Mouse (Mus musculus) heart, postnatal 14 days (tissue): Measurements from ENCODE around the gene Lmbr1l. TPM values are rescaled to one million over a fixed set of nuclear protein-coding genes. Genes with fewer than 3 reads are reported as not detected.
A peak's percentile ranks its signal among the peaks of the same experiment; 100 is the strongest.

ENCODE experiments used
- DNase-seq, 2 experiments: peaks; one replicate each; pipeline ENCODE4 v3.0.0; 2021 to 2022
- intact Hi-C: fragments of 180-260 bp; cut with DNase I; formaldehyde crosslinking; loops from one replicate; pipeline ENCODE4 v1.15.1; 2025
- total RNA-seq, 2 experiments: library from RNA; stranded (reverse); gene quantifications; 2 replicates each; pipeline ENCODE4 v1.2.3; 2021

Gene Lmbr1l
- total RNA-seq, 2 experiments from 2014 or later: 13.6 to 13.7 TPM

DNA sequence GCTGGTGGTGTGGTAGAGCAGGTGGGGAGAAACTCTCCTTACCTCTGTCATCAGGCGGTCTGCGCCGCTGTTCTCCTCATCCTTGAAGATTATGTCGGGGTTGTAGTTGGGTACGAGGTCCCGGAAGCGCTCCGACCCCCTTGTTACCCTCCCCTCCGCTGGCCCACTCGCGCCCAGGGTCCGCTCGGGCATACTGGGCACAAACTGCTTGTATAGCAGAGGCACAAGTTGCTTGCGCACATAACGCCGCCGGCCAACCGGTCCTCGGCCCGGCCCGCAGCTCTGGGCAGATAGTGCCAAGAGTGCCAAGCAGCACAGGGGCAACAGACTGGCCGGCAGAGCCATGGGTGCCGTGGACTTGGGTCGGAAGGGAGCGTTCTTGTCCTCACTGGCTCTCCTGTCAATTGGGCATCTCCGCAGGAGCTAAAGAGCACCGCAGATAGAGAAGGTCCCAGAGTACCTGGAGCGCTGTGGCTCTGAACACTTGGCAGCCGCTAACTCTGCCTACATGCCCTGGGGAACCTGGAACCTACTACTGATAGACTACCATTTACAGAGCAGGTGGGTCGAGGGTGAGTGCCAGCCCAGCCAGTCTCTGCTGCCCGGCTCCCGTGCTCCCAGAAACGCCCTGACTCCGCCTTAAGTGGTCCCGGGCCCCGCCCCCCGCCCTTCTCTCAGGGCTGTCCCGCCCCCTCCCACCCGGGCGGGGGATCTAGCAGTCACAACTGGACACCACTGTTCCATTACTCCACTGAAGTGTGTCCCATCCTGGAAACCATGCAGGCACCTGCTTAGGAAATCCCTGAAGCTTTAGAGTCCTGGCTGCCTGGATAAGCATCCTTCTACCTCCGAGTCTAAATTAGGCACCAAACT, 19.9 kb downstream of the Lmbr1l start, which contains the start of gene Dhh:
Gene Dhh, minus strand, starts transcription at position 613 of the 873 bp plus-strand sequence.
- intact Hi-C loops: no loop called here
- peak in 1 of 2 experiments; percentile 21 for DNase-seq

DNA sequence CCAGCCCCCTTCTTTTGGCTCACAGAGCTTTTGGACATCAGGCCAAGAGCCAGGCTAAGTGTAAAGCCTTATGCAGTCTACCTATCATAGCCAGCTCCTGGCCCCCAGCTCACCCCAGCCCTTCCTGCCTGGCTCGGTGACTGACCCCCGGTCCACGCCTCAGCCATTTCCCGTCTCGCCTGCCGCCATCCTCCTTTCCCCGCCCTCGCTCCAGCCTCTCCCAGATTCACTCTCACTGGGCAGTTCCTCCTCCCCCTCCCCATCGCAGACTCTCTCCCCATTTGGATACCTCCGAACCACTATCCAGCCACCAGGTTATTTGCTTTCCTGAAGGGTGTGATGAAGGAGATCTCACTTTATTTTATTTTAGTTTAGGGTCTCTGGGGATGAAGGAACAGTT, 20.5 kb downstream of the Lmbr1l start:
- peak; percentile 48 to 50 for DNase-seq
- intact Hi-C loops: no loop called here

DNA sequence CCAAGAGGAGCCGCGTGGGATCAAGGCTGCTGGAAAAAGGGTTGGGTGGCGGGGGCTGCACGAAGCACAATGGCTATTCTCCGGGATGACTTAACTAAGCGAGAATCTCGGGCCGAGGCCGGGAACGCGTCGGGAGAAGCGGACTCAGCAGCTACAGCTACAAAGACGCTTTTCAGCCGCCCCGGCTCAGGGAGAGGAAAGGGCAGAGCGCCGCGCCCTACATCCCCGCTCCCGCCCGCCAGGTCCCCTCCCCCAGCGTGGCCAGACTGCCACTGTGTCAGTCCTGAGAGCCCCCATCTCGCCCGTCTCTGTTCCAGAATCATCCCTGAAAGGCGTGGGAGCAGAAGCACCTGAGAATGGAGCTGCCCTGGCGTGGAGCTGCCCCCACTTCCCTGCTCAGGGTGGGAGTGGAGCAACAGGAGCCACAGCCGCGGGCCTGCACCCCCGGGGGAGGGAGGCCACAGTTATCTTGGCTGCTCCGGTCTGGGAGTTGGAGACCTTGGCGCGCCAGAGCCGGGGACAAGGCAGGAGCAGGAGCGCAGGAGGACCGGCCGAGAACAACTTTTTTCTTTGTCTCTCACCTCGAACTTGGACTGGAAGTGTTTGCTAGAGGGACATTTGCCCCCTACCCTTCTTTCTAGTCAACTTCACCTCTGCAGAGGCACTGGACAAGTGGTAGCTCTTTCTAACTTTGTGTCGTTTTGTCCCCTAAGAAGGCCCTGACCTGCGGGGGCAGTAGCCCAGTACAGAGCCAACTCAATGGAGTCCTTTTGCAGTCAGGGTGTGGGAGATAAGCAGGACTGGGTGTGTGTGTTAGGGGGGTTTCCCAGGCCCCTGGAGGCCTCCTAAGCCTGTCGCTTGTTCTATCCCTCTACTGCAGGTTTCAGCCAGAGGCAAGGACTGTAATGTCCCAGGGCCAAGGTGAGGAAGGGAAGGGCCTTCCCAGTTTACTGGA, 22.1 kb downstream of the Lmbr1l start:
- intact Hi-C loops: no loop called here
- peak; percentile 49 to 58 for DNase-seq

DNA sequence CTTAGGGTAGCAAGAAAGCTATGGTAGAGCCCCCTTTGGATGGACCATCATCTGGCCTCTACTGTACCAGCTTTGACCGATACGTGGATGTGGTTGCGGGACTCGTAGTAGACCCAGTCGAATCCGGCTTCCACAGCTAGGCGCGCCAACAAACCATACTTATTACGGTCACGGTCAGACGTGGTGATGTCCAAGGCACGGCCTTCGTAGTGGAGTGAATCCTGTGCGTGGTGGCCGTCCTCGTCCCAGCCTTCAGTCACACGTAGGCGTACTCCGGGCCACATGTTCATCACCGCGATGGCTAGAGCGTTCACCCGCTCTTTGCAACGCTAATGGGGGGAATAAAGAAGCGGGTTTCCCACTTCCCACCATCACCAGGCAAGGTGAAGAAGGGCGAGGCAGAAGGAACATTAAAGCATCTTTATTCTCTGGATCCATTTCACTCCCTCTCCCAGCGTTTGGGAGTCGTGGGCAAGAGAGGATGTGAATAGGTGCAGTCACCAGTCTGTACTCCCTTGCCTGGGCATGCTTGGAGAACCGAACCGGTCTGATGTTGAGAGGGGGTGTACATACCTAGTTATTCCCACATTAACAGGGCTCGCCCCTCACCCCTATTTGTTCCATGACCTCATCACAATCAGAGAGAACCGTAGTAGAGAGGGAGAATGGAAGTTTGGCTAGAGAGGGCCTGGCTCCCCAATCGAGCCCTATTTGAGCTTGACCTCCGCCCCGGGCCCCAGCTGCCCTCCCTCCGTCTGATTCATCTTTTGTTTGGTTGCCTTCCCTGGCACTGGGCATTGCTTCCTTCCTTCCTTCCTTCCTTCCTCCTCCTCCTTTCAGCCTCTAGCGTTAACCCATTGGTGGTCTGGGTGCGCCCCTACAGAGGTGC, 23.0 kb downstream of the Lmbr1l start:
- intact Hi-C loops: no loop called here
- DNase-seq: no peak

DNA sequence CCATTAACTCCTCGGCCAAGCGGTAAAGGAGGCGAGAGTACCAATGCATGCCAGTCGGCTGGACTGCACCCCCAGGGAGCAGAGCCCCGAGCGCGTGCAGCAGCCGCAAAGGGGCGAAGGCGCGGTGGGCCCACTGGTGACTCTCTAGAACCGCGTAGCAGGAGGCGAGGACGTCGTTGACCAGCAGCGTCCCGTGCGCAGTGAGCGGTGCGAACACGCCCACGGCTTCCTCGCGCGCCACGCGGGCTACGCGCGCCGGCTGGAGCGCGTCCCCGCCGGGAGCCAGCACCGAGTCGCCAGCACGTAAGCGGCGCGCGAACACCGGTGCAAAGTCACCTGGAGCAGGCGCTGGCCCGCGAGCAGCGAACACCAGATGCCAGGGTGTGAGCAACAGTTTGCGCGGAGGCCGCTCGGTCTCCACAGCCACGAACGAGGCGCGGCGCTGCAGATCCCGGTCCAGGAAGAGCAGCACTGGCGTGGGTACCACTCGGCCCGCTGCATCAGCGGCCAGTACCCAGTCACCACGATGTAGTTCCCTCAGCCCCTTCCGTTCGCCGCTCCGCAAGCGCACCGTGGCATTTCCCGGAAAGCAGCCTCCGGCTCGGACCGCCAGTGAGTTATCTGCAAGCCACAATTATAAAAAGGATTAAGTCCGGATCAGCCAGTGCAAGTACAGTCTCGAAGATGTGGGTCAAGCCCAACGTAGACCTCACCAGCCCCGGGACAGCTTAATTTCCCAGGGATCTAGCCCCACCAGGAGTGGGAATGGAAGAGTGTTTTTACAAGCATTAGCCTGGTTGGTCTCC, 23.9 kb downstream of the Lmbr1l start, which contains the start of gene Rhebl1:
Gene Rhebl1, minus strand, starts transcription at position 601 of the 806 bp plus-strand sequence.
- intact Hi-C loops: no loop called here
- peak; percentile 48 to 55 for DNase-seq

DNA sequence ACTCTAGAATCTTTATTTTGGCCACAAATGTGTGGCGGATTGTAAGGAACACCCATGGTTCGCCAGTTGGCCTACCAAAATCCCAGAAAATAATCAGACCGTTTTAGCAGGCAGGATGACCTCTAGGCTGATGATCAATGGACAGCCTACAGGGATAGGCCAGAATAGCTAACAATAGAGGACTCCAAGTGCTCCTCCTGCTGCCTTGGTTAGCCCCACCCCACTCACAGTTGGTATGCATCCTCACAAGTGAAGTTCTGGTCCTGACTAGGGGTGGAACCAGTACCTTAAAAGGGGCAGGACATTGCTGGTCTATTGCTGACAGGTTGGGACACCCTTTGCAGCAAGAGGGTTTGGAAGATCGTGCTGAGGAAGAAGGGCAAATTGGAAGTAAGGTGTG, 25.0 kb downstream of the Lmbr1l start:
- intact Hi-C loops: no loop called here
- DNase-seq: no peak

DNA sequence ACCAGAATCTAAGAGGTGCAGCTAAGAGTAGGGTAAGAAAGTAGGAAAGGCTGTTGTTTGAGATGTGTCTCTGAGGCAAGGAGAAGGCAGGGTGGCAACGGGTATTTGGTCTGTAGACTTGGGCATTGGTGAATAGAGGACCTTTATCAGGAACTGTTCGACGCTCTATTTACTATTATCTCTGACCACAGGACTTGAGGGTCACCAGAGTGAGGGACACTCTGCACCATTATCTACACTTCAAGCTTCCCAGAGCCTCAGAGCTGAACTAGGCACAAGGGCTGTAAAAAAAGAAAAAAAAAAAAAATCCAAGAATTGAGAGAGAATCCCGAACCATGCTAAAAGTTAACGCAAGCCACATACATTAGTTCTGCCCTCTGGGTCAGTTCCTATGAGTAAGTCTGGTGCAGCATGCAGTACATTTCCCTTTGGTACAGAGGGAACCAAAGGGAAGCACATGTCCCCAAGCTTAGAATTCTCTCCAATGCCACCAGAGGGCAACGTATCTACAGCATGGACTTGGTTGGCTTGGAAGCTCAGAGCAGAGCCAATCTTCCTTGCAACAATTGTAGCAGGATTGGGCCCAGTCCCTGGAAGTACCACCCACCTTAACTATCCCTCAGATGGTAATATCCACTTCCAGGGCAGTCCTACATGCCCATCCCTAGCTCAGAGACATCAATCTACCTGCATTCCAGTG, 26.0 kb downstream of the Lmbr1l start:
- intact Hi-C loops: loop anchor here (1.0 kb wide), 2 partner anchors 36 to 102 kb away; no protein-coding TSS in a partner anchor
- peak; percentile 54 to 73 for DNase-seq

DNA sequence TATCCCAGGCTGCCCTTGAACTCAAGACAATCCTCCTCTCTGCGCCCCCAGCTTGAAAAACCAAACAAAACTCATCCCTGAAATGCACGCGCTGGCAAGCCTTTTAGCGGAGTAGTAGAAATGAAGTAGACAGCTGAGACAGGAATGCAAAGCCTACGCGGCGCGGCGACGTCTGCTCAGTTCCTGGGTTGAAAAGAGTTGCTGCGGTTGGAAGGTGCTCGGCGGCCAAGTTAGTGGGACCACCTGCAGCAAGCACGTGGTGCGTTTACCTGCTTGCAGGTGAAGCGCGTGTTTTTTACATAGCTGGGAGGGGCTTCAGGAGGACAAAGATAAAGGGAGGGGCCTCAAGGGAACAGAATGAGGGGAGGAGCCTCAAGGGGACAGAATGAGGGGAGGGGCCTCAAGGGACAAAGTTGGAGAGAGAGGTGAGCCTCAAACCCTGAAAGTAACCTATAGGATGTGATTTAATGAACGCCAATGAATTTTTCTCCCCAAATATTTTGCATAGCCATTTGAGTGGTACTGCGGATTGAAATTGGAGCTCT, 26.8 kb downstream of the Lmbr1l start:
- DNase-seq: no peak
- intact Hi-C loops: no loop called here

DNA sequence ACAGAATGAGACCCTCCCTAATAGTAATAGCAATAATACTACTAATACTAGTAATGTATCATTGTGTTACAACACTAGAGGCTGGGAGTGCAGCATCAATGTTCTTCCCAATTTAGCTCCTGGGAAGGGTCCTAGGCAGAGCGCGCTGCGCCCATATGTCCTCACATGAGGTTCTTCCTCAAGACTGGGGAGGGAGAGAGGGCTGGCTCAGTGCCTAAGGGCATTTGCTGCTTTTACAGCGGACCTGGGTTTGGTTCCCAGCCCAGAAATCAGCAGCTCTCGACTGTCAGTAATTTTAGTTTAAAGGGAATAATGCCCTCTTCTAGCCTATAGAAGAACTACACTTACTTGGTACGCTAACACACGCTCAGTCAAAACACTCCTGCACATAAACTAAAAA, 30.5 kb downstream of the Lmbr1l start:
- intact Hi-C loops: no loop called here

DNA sequence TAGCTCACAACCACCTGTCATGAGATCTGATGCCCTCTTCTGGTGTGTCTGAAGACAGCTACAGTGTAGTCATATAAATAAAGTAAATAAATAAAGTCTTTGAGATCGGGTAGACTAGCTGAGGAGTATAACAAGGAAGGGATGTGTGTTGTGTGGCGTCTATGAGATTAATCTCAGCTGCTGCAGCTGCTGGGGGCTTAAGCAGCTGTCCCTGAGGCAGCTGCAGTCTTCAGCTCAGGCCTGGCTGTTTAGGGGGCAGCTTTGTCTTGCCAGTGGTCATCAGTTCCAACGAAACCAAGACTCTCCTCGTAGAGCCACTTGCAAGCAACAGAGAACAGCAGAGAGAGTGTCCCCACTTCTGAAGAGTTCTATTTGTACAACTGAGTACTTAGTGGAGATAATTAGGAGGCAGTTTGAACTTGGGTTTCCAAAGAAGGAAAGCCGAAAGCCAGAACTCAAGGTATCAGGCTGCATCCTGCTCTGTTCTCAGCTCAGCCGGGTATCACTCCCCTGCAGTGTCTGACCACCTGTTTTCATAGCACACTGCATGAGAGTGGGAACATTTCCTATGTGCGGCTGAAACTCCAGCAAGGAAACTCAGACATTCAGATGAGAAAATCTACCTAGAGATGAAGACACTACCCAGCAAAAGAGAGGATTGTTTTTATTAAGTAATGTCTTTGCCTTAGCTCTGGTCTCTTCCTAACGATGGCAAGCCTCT, 31.2 kb downstream of the Lmbr1l start:
- intact Hi-C loops: no loop called here
- no peak for DNase-seq

More for the DNA sequence above, 30.5 kb downstream of the Lmbr1l start:
- no peak for DNase-seq

DNA sequence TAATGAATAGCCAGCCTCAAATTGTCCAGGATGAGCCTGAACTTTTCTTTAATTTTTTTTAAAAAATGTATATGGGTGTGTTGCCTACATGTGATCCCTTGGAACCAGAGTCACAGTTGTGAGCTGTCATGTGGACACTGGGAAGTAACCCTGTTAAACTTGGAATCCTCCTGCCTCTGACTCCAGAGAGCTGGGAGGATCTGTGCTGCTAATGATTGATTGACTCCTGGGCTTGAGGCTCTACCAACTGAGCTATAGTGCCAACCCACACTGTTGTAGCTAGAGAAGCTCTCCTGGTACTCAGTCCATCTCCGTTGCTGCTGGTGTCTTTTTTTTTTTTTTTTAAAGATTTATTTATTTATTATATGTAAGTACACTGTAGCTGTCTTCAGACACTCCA, 33.9 kb downstream of the Lmbr1l start:
- intact Hi-C loops: no loop called here
- no peak for DNase-seq

DNA sequence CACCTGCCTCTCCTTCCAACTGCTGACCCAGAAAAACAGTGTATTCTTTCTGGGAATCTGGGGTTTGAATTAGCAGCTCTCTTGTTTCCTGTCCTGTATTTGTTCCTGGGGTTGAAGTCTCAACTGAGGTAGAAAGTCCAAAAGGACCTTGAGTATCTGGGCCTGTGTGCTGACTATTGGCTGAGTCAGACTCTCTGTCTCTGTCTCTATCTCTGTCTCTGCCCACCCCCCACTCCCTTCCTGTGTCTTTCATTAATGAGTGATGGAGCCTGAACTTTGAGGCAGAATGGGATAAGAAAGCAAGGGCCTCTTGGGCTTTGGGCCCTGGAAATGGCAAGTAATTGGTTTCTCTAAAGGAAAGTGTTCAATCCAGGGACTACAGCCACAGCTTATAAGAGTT, 34.4 kb downstream of the Lmbr1l start:
- intact Hi-C loops: no loop called here

DNA sequence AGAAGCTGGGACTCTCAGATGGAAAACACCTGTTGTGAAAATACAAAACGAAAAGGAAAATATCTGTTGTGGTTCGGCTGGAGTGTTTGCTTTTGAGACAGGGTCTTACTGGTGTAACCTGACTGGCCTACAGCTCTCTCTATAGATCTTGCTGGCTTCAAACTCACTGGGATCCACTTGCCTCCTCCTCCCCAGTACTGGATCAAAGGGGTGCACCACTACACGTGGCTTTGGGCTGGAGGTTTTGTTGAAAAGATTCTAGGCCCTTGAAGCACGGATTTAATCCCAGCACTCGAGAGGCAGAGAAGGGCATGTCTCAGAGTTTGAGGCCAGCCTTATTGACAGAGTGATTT, 36.4 kb downstream of the Lmbr1l start:
- intact Hi-C loops: loop anchor here (2.0 kb wide), 1 partner anchor 47 kb away; no protein-coding TSS in a partner anchor
- DNase-seq: no peak

More for the DNA sequence above, 34.4 kb downstream of the Lmbr1l start:
- DNase-seq: no peak

DNA sequence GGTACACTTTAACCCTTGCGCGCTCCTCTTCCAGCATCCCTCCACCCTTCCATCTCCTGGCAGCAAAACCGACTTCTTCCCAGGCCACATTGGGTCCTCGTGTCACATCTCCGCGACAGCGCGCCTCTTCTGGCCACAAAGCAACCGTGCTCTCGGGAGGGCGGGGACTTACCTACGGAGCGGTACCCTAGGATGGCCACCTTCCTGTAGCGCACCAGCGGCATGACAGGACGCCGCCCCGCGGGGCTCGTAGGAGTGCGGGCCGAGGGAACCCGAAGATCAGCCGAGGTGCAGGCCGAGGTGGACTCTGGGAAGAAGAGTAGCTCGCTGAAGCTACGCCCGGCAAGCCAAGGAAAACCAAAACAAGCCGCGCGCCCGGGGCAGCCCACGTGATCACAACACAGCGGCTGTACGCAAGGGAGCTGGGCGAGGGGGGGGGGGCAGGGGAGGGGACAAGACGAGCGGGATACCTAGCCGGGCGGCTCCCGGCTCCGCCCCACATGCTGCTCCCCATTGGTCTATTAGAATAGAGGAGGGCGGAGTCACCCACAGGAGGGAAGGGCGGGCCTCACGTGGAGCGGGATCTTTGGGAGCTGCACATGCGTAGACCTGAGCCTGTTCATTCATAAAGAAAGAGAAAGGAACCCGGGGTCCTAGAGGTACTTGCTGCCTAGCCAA, 36.9 kb downstream of the Lmbr1l start:
- DNase-seq: peak; percentile 84 to 86
- intact Hi-C loops: loop anchor here (2.0 kb wide), 1 partner anchor 48 kb away; no protein-coding TSS in a partner anchor

DNA sequence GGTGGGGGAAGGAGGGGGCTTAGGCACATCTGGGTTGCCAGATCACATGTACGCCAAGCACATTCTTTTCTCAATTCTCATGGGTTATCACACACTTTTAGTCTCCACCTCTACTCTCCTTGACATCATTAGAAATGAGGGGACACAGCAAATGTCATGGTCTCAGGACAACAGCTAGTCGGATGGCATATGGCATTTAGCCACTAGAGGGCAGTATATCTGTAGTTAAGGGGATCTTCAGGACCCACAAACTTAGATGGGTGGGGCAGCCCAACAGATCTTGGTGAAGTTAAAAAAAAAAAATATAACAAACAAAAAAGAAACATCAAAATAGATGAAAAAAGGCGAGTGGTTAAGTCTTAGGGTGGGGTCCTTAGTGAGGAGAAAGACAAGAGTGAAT, 40.7 kb downstream of the Lmbr1l start:
- intact Hi-C loops: loop anchor here (2.0 kb wide), 2 partner anchors 25 to 117 kb away; no protein-coding TSS in a partner anchor
- DNase-seq: peak; percentile 49 to 82

DNA sequence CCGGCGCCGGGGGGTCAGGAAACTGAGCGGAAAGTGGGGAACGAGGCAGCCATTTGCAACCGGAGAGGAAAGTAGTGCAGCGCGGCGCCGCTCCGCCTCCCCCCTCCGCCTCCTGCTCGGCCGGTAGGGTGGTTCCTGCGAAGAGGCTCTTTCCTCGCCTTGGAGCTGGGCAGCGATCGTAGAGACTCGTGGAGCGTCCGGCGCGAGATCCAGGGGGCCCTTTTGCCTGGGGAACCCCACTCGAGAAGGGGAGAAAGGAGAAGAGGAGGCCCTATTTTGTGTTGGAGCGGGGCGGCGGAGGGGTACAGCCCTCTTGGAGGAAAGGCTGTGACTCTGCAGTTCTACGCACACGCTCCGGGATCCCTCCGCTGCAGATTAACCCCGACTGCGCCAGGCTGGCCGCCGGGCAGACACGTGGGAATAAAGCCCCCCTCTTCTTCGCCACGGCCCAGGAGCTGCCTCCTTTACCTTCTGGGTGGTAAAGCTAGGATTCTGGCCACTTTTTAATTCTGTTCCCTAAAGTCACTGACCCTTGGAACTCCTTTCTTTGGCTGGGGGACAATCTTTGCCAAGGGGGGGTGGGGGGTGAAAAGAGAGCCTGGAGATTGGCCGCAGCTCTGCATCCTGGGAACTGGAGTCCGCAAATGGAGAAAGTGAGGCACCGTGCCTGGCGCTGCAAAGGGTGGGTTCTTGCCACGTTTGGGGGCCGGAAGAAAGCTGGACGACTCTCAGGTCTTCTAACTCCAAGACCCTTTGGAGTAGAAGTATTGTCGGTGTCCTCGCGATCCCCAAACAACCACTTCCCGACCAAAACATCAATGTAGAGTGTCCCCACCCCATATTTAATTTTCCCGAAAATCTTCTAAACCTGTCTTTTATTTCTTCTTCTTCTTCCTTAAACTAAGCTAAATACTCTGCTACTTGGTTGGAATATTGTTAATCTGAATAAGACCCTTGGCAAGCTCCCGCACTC, 45.8 kb downstream of the Lmbr1l start:
- peak; percentile 89 to 92 for DNase-seq
- intact Hi-C loops: no loop called here
